Mouse (Mus musculus): ENCODE measurements around the gene Surf4. TPM values are rescaled to one million over a fixed set of nuclear protein-coding genes. Genes with fewer than 3 reads are reported as not detected.

Gene Surf4
- polyA plus RNA-seq, 1 experiment = 54.9 TPM

DNA sequence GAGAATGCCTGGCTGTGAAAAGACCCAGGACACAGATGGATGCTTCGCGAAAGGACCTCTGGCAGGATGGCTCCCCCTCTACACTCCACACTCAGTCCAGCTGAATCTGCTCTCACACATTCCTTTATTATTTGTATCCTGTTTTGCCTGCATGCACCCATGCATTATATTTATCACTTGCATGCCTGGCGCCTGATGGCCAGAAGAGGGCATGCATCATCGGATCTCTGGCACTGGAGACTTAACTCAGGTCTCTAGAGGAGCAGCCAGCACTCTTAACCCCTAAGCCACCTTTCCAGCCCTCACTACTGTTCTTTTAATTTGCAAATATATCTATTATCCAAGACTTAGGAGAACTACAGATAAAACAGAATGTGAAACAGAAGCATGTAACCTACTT, 27.0 kb upstream of the Surf4 start:
- peaks cover 3% of the 10 kb centered on the region; the same call in 1 of the 2 replicates for H3K4me1 ChIP-seq (ENCODE audit: control insufficient read depth, insufficient read depth, low read length)
- no peak overlapping the region for H3K27ac ChIP-seq (ENCODE audit: insufficient read depth, low read length)
- 48% methylated on average over 4 of the region's 4 CpGs for WGBS
- H3K4me3 ChIP-seq (replicated peaks; ENCODE audit: insufficient read depth, low read depth, low read length) = no peak overlapping the region
- no peaks in the 10 kb centered on the region for H3K27me3 ChIP-seq (ENCODE audit: control insufficient read depth, insufficient read depth, low read length)
- TF ChIP-seq CTCF (IDR thresholded peaks at IDR 0.05; ENCODE audit: borderline replicate concordance, insufficient read depth, low read depth, low read length) (peak; percentile 38; the same call in 1 of the 2 replicates), POLR2A (IDR thresholded peaks at IDR 0.05; ENCODE audit: borderline replicate concordance, insufficient read depth, low read length) (no peak)
- no peak for DNase-seq

- no peak overlapping the region for H3K27ac ChIP-seq (ENCODE audit: insufficient read depth, low read length)
- 78% methylated on average over 2 of the region's 2 CpGs for WGBS
- H3K27me3 ChIP-seq (ENCODE audit: control insufficient read depth, insufficient read depth, low read length) = no peaks in the 10 kb centered on the region
- no peak for TF ChIP-seq CTCF (IDR thresholded peaks at IDR 0.05; ENCODE audit: borderline replicate concordance, insufficient read depth, low read depth, low read length)
- TF ChIP-seq POLR2A (IDR thresholded peaks at IDR 0.05; ENCODE audit: borderline replicate concordance, insufficient read depth, low read length) = no peak
- H3K4me3 ChIP-seq (replicated peaks; ENCODE audit: insufficient read depth, low read depth, low read length) = no peak overlapping the region
- H3K4me1 ChIP-seq (ENCODE audit: control insufficient read depth, insufficient read depth, low read length) = peaks cover 5% of the 10 kb centered on the region; the same call in 1 of the 2 replicates
- no peak for DNase-seq
Measured at GRCm38 (mm10) chr2:26957488-26957859, 23.7 kb upstream of the Surf4 start.

DNA sequence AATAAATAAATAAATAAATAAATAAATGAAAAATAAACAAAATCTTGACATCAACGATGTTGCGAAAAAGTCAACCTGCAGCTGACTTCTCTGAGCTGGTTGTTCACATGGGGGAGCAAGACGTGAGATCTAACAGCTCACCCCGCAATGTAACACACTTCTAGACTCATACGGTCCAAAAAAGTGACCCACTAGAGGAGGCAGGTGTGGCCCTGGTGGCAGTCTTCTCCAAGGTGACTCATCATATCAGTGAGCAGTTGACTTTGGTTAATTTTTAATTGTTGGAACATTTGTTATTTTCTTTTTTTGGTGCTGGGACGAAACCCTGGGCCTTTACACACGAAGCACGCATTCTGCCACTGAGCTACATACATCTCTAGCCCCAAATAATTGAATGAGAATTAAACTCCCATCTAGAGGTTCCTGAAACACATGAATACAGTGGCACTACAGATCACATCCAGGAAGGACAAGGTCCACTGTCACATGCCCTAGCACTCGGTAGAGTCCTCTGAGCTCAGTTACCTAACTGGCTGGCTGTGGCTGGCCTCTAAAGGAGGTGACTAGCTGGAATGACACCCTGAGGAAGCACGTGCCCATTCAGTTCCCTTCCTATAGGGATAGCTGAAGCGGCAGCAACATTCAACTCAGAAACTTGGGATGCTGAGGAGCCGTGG, 23.2 kb upstream of the Surf4 start:
- H3K4me3 ChIP-seq (replicated peaks; ENCODE audit: insufficient read depth, low read depth, low read length) = no peak overlapping the region
- no peak overlapping the region for H3K27ac ChIP-seq (ENCODE audit: insufficient read depth, low read length)
- WGBS = 95% methylated on average over 12 of the region's 12 CpGs
- no peak for DNase-seq
- no peaks in the 10 kb centered on the region for H3K27me3 ChIP-seq (ENCODE audit: control insufficient read depth, insufficient read depth, low read length)
- TF ChIP-seq CTCF (IDR thresholded peaks at IDR 0.05; ENCODE audit: borderline replicate concordance, insufficient read depth, low read depth, low read length) (no peak), POLR2A (IDR thresholded peaks at IDR 0.05; ENCODE audit: borderline replicate concordance, insufficient read depth, low read length) (no peak)
- peaks cover 8% of the 10 kb centered on the region; the same call in 1 of the 2 replicates for H3K4me1 ChIP-seq (ENCODE audit: control insufficient read depth, insufficient read depth, low read length)

DNA sequence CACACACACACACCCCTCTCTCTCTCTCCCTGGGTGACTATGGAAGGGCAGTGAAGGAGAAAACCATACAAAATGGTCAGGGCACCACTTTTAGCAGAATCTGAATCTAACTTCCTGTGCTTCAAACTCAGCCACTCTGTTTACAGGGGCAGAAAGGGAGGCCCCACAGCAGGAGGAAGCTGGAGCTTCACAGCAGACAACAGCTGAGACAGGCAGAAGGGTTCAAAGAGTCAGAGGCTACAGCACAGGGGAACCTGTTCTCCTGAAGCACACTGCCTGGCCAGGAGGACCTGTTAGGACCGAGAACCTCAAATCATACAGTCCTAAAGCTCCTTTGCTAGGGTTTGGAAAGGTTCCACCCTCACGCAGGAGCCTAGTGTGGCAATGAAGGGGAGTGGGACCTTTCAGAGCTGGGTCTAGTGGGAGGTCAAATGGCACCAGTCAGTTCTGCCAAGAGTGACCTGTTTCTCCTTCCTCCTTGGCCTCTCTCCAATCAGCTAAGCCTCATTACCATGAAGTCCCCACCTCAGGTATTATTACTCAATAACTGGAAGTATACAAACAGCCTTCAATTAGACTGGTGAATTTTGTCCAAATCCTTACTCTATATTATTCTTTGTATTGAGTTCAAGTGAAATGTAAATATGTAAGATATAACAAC, 21.1 kb upstream of the Surf4 start:
- H3K27ac ChIP-seq (ENCODE audit: insufficient read depth, low read length) = no peak overlapping the region
- H3K4me3 ChIP-seq (replicated peaks; ENCODE audit: insufficient read depth, low read depth, low read length) = no peak overlapping the region
- H3K4me1 ChIP-seq (ENCODE audit: control insufficient read depth, insufficient read depth, low read length) = peaks cover 18% of the 10 kb centered on the region
- DNase-seq = no peak
- no peaks in the 10 kb centered on the region for H3K27me3 ChIP-seq (ENCODE audit: control insufficient read depth, insufficient read depth, low read length)
- TF ChIP-seq POLR2A (IDR thresholded peaks at IDR 0.05; ENCODE audit: borderline replicate concordance, insufficient read depth, low read length) = no peak
- TF ChIP-seq CTCF (IDR thresholded peaks at IDR 0.05; ENCODE audit: borderline replicate concordance, insufficient read depth, low read depth, low read length) = no peak
- WGBS = 88% methylated on average over 2 of the region's 2 CpGs

DNA sequence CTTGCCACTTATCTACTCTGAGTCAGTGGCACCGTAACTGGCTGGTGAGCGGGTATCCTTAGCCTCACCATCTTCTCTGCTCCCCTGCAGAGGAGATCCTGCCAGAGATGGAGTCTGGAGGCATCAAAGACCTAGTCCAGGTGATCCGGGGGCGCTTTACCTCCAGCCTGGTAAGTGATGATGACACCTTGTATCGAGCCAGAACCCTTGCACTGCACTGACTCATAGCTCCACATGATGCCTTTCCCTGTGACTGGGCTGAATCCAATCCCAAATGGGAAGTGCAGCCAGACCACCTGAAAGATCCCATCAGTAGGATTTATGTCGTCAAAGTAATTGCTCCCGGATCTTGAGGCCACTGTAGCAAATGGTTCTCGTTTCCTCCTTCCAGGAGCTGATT, 19.1 kb upstream of the Surf4 start:
- peak; percentile 22 to 52 for DNase-seq
- TF ChIP-seq CTCF (IDR thresholded peaks at IDR 0.05; ENCODE audit: borderline replicate concordance, insufficient read depth, low read depth, low read length) = no peak
- TF ChIP-seq POLR2A (IDR thresholded peaks at IDR 0.05; ENCODE audit: borderline replicate concordance, insufficient read depth, low read length) = no peak
- H3K4me1 ChIP-seq (ENCODE audit: control insufficient read depth, insufficient read depth, low read length) = peaks cover 18% of the 10 kb centered on the region
- no peaks in the 10 kb centered on the region for H3K27me3 ChIP-seq (ENCODE audit: control insufficient read depth, insufficient read depth, low read length)
- WGBS = 50% methylated on average over 8 of the region's 8 CpGs
- no peak overlapping the region for H3K4me3 ChIP-seq (replicated peaks; ENCODE audit: insufficient read depth, low read depth, low read length)
- H3K27ac ChIP-seq (ENCODE audit: insufficient read depth, low read length) = no peak overlapping the region

DNA sequence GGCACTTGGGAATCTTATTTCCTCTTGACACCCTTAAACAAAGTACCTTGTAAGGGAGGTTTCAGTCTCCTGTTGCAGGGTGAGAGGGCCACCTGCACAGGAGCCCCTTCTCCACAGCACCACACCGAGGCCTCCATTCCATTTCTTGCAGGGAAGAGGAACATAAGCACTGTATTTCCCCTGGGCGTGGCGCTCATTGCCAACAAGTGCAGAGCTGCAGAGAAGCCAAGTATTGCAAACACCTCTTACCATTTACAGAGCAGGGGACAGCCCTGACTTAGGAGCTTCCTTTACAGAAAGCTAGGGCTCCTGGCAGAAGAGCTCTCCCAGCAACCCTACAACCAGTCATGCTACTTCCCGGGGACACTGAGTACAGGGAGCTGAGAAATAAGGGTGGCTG, 18.5 kb upstream of the Surf4 start:
- peaks cover 18% of the 10 kb centered on the region for H3K4me1 ChIP-seq (ENCODE audit: control insufficient read depth, insufficient read depth, low read length)
- no peak overlapping the region for H3K27ac ChIP-seq (ENCODE audit: insufficient read depth, low read length)
- no peak for TF ChIP-seq POLR2A (IDR thresholded peaks at IDR 0.05; ENCODE audit: borderline replicate concordance, insufficient read depth, low read length)
- no peak for TF ChIP-seq CTCF (IDR thresholded peaks at IDR 0.05; ENCODE audit: borderline replicate concordance, insufficient read depth, low read depth, low read length)
- DNase-seq = no peak
- 92% methylated on average over 4 of the region's 4 CpGs for WGBS
- no peak overlapping the region for H3K4me3 ChIP-seq (replicated peaks; ENCODE audit: insufficient read depth, low read depth, low read length)
- no peaks in the 10 kb centered on the region for H3K27me3 ChIP-seq (ENCODE audit: control insufficient read depth, insufficient read depth, low read length)

- no peak overlapping the region for H3K27ac ChIP-seq (ENCODE audit: insufficient read depth, low read length)
- no peak overlapping the region for H3K4me3 ChIP-seq (replicated peaks; ENCODE audit: insufficient read depth, low read depth, low read length)
- TF ChIP-seq CTCF (IDR thresholded peaks at IDR 0.05; ENCODE audit: borderline replicate concordance, insufficient read depth, low read depth, low read length) (no peak), POLR2A (IDR thresholded peaks at IDR 0.05; ENCODE audit: borderline replicate concordance, insufficient read depth, low read length) (no peak)
- WGBS = 25% methylated on average over 8 of the region's 8 CpGs
- peak; percentile 44 to 55 for DNase-seq
- H3K4me1 ChIP-seq (ENCODE audit: control insufficient read depth, insufficient read depth, low read length) = peaks cover 18% of the 10 kb centered on the region
- H3K27me3 ChIP-seq (ENCODE audit: control insufficient read depth, insufficient read depth, low read length) = no peaks in the 10 kb centered on the region
Measured at GRCm38 (mm10) chr2:26951346-26951905, 17.7 kb upstream of the Surf4 start.

GRCm38 (mm10) chr2:26950411-26950810, 16.7 kb upstream of the Surf4 start:
- Histone ChIP-seq H3K27me3 (ENCODE audit: control insufficient read depth, insufficient read depth, low read length) (no peaks in the 10 kb centered on the region), H3K27ac (ENCODE audit: insufficient read depth, low read length) (no peak overlapping the region), H3K4me1 (ENCODE audit: control insufficient read depth, insufficient read depth, low read length) (peaks cover 18% of the 10 kb centered on the region), H3K4me3 (replicated peaks; ENCODE audit: insufficient read depth, low read depth, low read length) (no peak overlapping the region)
- DNase-seq = peak in 1 of 2 experiments; percentile 57
- TF ChIP-seq POLR2A (IDR thresholded peaks at IDR 0.05; ENCODE audit: borderline replicate concordance, insufficient read depth, low read length) (no peak), CTCF (IDR thresholded peaks at IDR 0.05; ENCODE audit: borderline replicate concordance, insufficient read depth, low read depth, low read length) (no peak)
- WGBS = 55% methylated on average over 2 of the region's 2 CpGs
